Mouse (Mus musculus) brain, embryonic 14.5 days (tissue): Measurements from ENCODE around the gene Crtc1.

ENCODE experiments used
- CTCF ChIP-seq: fragments of 200-500 bp; IDR thresholded peaks from 2 replicates; pipeline ENCODE4 v1.5.1; 2012; ENCODE audit warnings: inconsistent platforms, mild to moderate bottlenecking, moderate library complexity, borderline replicate concordance; ENCODE audit not compliant: insufficient read depth, insufficient read length; ENCODE audit errors: extremely low read depth
- POLR2A ChIP-seq: fragments of 200-500 bp; IDR thresholded peaks from 2 replicates; pipeline ENCODE4 v1.6.1; 2012; ENCODE audit warnings: mild to moderate bottlenecking, inconsistent platforms, borderline replicate concordance; ENCODE audit not compliant: poor library complexity, insufficient read depth, insufficient read length, severe bottlenecking; ENCODE audit errors: extremely low read depth

DNA sequence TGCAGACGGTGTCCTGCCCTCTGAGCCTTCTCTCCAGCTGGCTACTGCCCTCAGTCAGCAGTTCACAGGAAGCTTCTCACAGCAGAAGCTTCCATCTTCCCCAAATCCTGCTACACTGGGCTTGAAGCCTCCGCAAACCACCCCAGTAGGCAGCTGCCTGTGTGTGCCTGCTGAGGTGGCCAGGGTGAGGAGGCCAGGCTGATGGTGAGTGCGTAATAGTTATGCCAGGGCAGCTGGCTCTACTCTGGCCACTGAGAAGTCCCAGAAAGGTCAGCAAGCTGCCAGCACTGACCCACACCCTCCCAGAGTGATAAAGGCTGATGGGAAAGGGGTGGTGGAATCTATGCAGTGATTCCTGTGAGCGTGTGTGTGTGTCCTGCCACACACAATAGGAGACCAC is 26.9 kb upstream of the Crtc1 start:
- TF ChIP-seq POLR2A: no peak
- TF ChIP-seq CTCF: no peak
